Comparison of ENCODE assay signal across 19 mouse cellular contexts in the genomic region with DNA sequence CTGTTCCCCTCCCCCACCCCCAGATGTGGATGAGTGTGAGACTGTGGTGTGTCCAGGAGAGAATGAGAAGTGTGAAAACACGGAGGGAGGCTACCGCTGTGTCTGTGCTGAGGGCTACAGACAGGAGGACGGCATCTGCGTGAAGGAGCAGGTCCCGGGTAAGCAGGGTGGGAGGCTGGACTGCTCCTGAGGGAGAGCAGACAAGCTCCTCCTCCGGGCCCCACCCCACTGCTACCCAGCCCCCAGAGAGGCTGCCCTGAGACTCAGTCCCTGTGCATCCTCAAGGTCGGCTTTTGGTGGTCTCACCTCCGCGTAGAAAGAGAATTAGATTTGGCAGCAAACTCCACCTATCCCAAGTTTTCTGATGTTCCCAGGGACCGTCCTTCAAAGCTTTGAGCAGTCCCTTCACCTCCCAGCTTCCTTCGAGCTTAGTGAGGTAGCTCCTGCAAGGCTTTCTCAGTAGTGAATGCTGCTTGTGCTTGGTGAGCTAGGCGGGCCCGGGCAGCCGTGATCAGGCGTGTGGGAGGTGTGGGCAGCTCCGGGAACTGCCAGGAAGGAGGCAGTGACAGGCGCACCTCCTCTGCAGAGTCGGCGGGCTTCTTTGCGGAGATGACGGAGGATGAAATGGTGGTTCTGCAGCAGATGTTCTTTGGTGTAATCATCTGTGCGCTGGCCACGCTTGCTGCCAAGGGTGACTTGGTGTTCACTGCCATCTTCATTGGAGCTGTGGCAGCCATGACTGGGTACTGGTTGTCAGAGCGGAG. TPM values are rescaled to one million over a fixed set of nuclear protein-coding genes. Genes with fewer than 3 reads are reported as not detected.
DNase-seq lines count a peak whose midpoint lies in the region; TF ChIP-seq lines count a peak whose summit lies in the region.
"Had no signal": no experiment of that assay in that cellular context is flagged by ENCODE, and none has a peak within 500 bp of the region (broad histone marks: within the 10 kb centered on the region; RNA-seq: fewer than 3 reads in every experiment).

No protein-coding gene starts in this region.

- intact Hi-C loops in left cerebral cortex, postnatal 10 days (cut with DNase I), result no loop called here
- intact Hi-C loops in left cerebral cortex, postnatal 36 days (cut with DNase I), result no loop called here

- H3K4me1 ChIP-seq in cortical plate, adult 2 months (ENCODE audit: control insufficient read depth, insufficient read depth, low read length), result peaks cover 3% of the 10 kb centered on the region; the same call in 1 of the 2 replicates

- no peak for TF ChIP-seq CTCF in cortical plate, adult 2 months (IDR thresholded peaks at IDR 0.05; ENCODE audit: extremely low read depth, insufficient read depth, low read length)

- peak overlapping the region; percentile 39; the same call in 1 of the 2 replicates for H3K27ac ChIP-seq in cortical plate, adult 2 months (ENCODE audit: insufficient read depth, low read length)
- H3K27ac ChIP-seq: forebrain, embryonic 15.5 days; hindbrain, embryonic 10.5 days; liver, embryonic 12.5 days; midbrain, embryonic 10.5 days; stomach, embryonic 15.5 days had no signal

- TF ChIP-seq POLR2A in cortical plate, adult 2 months (IDR thresholded peaks at IDR 0.05; ENCODE audit: extremely low read depth, insufficient read depth, low read length), result no peak

- no peak overlapping the region for H3K4me3 ChIP-seq in cortical plate, adult 2 months (ENCODE audit: insufficient read depth, low read length)
- H3K4me3 ChIP-seq: erythroblast, embryonic 14.5 days; forebrain, embryonic 15.5 days; hindbrain, embryonic 10.5 days; liver, embryonic 12.5 days; midbrain, embryonic 10.5 days; stomach, embryonic 15.5 days had no signal

- DNase-seq in left cerebral cortex, adult 18-20 months (ENCODE audit: low spot score in 2 of 2), result peak; percentile 70 to 82
- DNase-seq in left cerebral cortex, postnatal 10 days (ENCODE audit: extremely low spot score in 1 of 2, low spot score in 2 of 2), result no peak
- DNase-seq in left cerebral cortex, postnatal 36 days (ENCODE audit: low spot score in 2 of 2), result peak; percentile 75 to 83
- no peak for DNase-seq in MN1 (ENCODE audit: low spot score)
- DNase-seq in heart, adult 8-10 months (ENCODE audit: low spot score), result no peak
- DNase-seq in kidney, postnatal 10 days, result no peak
- DNase-seq: adrenal gland, postnatal 10 days; cerebellum, adult 18-20 months; heart, adult 11 months; lung, embryonic 14.5 days; lung, postnatal 4 days had no signal

RNA-seq across cellular contexts. Expression of a gene that starts 9.2 kb away (rescaled TPM):
- total RNA-seq in left cerebral cortex, adult 18-20 months (2021), result 100 to 1,000 TPM; 112 to 116 TPM
- 10 to 100 TPM; 87.4 to 88.4 TPM for total RNA-seq in left cerebral cortex, postnatal 10 days (2021)
- 60.2 and 62.8 TPM in 2 replicates for polyA plus RNA-seq in cortical plate, adult 2 months (2012; rRNA removed)
- total RNA-seq in left cerebral cortex, postnatal 36 days (2021), result 100 to 1,000 TPM; 102 to 119 TPM
- 10 to 100 TPM; 53.9 to 63.4 (median 59.2) TPM for total RNA-seq in heart, adult 8-10 months (2022)

RNA-seq across cellular contexts. Expression of a gene that starts 9.4 kb away (rescaled TPM):
- total RNA-seq in left cerebral cortex, adult 18-20 months (2021), result 10 to 100 TPM; 52.8 to 54.9 TPM
- 10 to 100 TPM; 34.1 to 36.0 TPM for total RNA-seq in left cerebral cortex, postnatal 10 days (2021)
- 46.2 and 46.3 TPM in 2 replicates for polyA plus RNA-seq in cortical plate, adult 2 months (2012; rRNA removed)
- 10 to 100 TPM; 59.4 to 59.9 TPM for total RNA-seq in left cerebral cortex, postnatal 36 days (2021)
- not detected for total RNA-seq in heart, adult 8-10 months (2022)
- total RNA-seq: gastrocnemius, adult 8-10 months had no signal
- polyA plus RNA-seq: erythroblast, embryonic 14.5 days had no signal

RNA-seq across cellular contexts. Expression of a gene that starts 21.1 kb away (rescaled TPM):
- total RNA-seq in left cerebral cortex, adult 18-20 months (2021), result 1 to 10 TPM; 4.9 to 8.2 TPM
- 1 to 10 TPM; 2.5 to 3.2 TPM for total RNA-seq in left cerebral cortex, postnatal 10 days (2021)
- 6.9 and 7.3 TPM in 2 replicates for polyA plus RNA-seq in cortical plate, adult 2 months (2012; rRNA removed)
- 1 to 10 TPM; 4.7 to 5.3 TPM for total RNA-seq in left cerebral cortex, postnatal 36 days (2021)
- total RNA-seq in heart, adult 8-10 months (2022), result 1 to 10 TPM; 5.6 to 9.9 (median 7.5) TPM
- polyA plus RNA-seq: erythroblast, embryonic 14.5 days had no signal

RNA-seq across cellular contexts. Expression of a gene that starts 34.0 kb away (rescaled TPM):
- total RNA-seq in left cerebral cortex, adult 18-20 months (2021), result under 1 TPM; 0.28 to 0.56 TPM
- under 1 TPM; 0.55 to 0.66 TPM for total RNA-seq in left cerebral cortex, postnatal 10 days (2021)
- polyA plus RNA-seq in cortical plate, adult 2 months (2012; rRNA removed), result 0.42 and 0.75 TPM in 2 replicates
- total RNA-seq in left cerebral cortex, postnatal 36 days (2021), result under 1 TPM; 0.54 to 0.57 TPM
- total RNA-seq in heart, adult 8-10 months (2022), result 1 to 10 TPM in 2 of 4 experiments, under 1 TPM in 2; 0.60 to 2.0 (median 1.1) TPM
- polyA plus RNA-seq: erythroblast, embryonic 14.5 days; forebrain, embryonic 15.5 days had no signal

RNA-seq across cellular contexts. Expression of a gene that starts 39.2 kb away (rescaled TPM):
- total RNA-seq in left cerebral cortex, adult 18-20 months (2021), result 10 to 100 TPM; 71.8 to 77.6 TPM
- 10 to 100 TPM; 78.8 to 79.2 TPM for total RNA-seq in left cerebral cortex, postnatal 10 days (2021)
- polyA plus RNA-seq in cortical plate, adult 2 months (2012; rRNA removed), result 90.0 and 95.2 TPM in 2 replicates
- total RNA-seq in left cerebral cortex, postnatal 36 days (2021), result 10 to 100 TPM; 71.7 to 81.1 TPM
- total RNA-seq in heart, adult 8-10 months (2022), result 10 to 100 TPM; 56.4 to 60.9 (median 57.3) TPM

Comparison
In these comparisons a context has a peak if more than half of its experiments do, and no peak if none do; other contexts are left out.
1. DNase-seq: peak in left cerebral cortex, adult 18-20 months (2 of 2) and left cerebral cortex, postnatal 36 days (2 of 2); none in left cerebral cortex, postnatal 10 days (0 of 2), MN1 (single experiment), heart, adult 8-10 months (single experiment) and kidney, postnatal 10 days (single experiment).
2. RNA of a gene that starts 9.4 kb away (total RNA-seq): 59.4 to 59.9 TPM in left cerebral cortex, postnatal 36 days, 52.8 to 54.9 TPM in left cerebral cortex, adult 18-20 months and 34.1 to 36.0 TPM in left cerebral cortex, postnatal 10 days; not detected in heart, adult 8-10 months; every median in the first group is over 10 times any median in the second.